ENCODE assay signal across 11 mouse cellular contexts in genomic region chr5:64022633-64023323, GRCm38 (mm10). TPM values are rescaled to one million over a fixed set of nuclear protein-coding genes. Genes with fewer than 3 reads are reported as not detected.
DNase-seq lines count a peak whose midpoint lies in the region; ATAC-seq and TF ChIP-seq lines count a peak whose summit lies in the region.
"Had no signal": no experiment of that assay in that cellular context is flagged by ENCODE, and none has a peak within 500 bp of the region (broad histone marks: within the 10 kb centered on the region; RNA-seq: fewer than 3 reads in every experiment).

No protein-coding gene starts in this region.

- H3K4me3 ChIP-seq in left cerebral cortex, adult 2 months = no peak overlapping the region
- no peak overlapping the region for H3K4me3 ChIP-seq in heart, embryonic 11.5 days (ENCODE audit: low read depth, low read length)
- H3K4me3 ChIP-seq: embryonic facial prominence, embryonic 15.5 days; heart, embryonic 13.5 days; midbrain, embryonic 12.5 days had no signal

- H3K27me3 ChIP-seq in heart, embryonic 11.5 days (ENCODE audit: control insufficient read depth, insufficient read depth, low read length) = no peaks in the 10 kb centered on the region
- H3K27me3 ChIP-seq: embryonic facial prominence, embryonic 15.5 days; heart, embryonic 13.5 days; midbrain, embryonic 12.5 days had no signal

- H3K27ac ChIP-seq in left cerebral cortex, adult 2 months = peak overlapping the region; percentile 75
- no peak overlapping the region for H3K27ac ChIP-seq in heart, embryonic 11.5 days (ENCODE audit: low read depth, low read length)
- H3K27ac ChIP-seq: embryonic facial prominence, embryonic 15.5 days; heart, embryonic 13.5 days; midbrain, embryonic 12.5 days had no signal

- TF ChIP-seq CTCF in left cerebral cortex, adult 2 months (IDR thresholded peaks at IDR 0.05) = no peak

- peak; percentile 78 for DNase-seq in heart, adult 11 months
- no peak for DNase-seq in heart, postnatal 4 days
- peak; percentile 35 to 54 for DNase-seq in adrenal gland, postnatal 36 days
- peak; percentile 28 for DNase-seq in embryo, embryonic 11 days
- peak; percentile 39 to 64 for DNase-seq in left cerebral cortex, adult 2 months (ENCODE audit: extremely low spot score in 1 of 2, low spot score in 2 of 2)
- DNase-seq in spleen, adult 18-20 months = no peak
- no peak for DNase-seq in MN1 (ENCODE audit: low spot score)

- intact Hi-C loops in left cerebral cortex, adult 2 months (cut with DNase I) = no loop called here

- WGBS in heart, embryonic 11.5 days (ENCODE audit: insufficient replicate concordance) = 80% methylated on average over 18 of the region's 18 CpGs

- no peaks in the 10 kb centered on the region for H3K36me3 ChIP-seq in heart, embryonic 11.5 days (ENCODE audit: control insufficient read depth, insufficient read depth, low read length)
- H3K36me3 ChIP-seq: embryonic facial prominence, embryonic 15.5 days; heart, embryonic 13.5 days; midbrain, embryonic 12.5 days had no signal

- no peak overlapping the region for H3K9ac ChIP-seq in heart, embryonic 11.5 days (ENCODE audit: low read depth, low read length)
- H3K9ac ChIP-seq: embryonic facial prominence, embryonic 15.5 days; heart, embryonic 13.5 days; midbrain, embryonic 12.5 days had no signal

- ATAC-seq in heart, embryonic 11.5 days (replicated peaks; ENCODE audit: insufficient number of reproducible peaks, low FRiP score, low TSS enrichment) = no peak

- H3K9me3 ChIP-seq in heart, embryonic 11.5 days (replicated peaks; ENCODE audit: control insufficient read depth, low read length) = no peaks in the 10 kb centered on the region
- H3K9me3 ChIP-seq: embryonic facial prominence, embryonic 15.5 days; heart, embryonic 13.5 days; midbrain, embryonic 12.5 days had no signal

- H3K4me1 ChIP-seq in heart, embryonic 11.5 days (ENCODE audit: control insufficient read depth, insufficient read depth, low read length) = no peaks in the 10 kb centered on the region
- H3K4me1 ChIP-seq: embryonic facial prominence, embryonic 15.5 days; heart, embryonic 13.5 days; midbrain, embryonic 12.5 days had no signal

- no peak overlapping the region for H3K4me2 ChIP-seq in heart, embryonic 11.5 days
- H3K4me2 ChIP-seq: embryonic facial prominence, embryonic 15.5 days; heart, embryonic 13.5 days; midbrain, embryonic 12.5 days had no signal

RNA-seq across cellular contexts. Expression of gene Rell1, which starts 54.1 kb away (rescaled TPM):
- 10 to 100 TPM; 18.9 to 20.1 TPM for total RNA-seq in heart, postnatal 4 days (2021)
- total RNA-seq in adrenal gland, postnatal 36 days (2021) = 10 to 100 TPM; 57.4 to 86.9 TPM
- total RNA-seq in left cerebral cortex, adult 2 months (2021) = 10 to 100 TPM; 10.9 to 11.3 TPM
- polyA plus RNA-seq in heart, embryonic 11.5 days (2014; fragmentation: Nextera tagmentation; extraction: Ambion mirVana) = 6.6 and 8.3 TPM in 2 replicates

Comparison
In these comparisons a context has a peak if more than half of its experiments do, and no peak if none do; other contexts are left out.
1. DNase-seq: peak in heart, adult 11 months (single experiment), adrenal gland, postnatal 36 days (2 of 2), embryo, embryonic 11 days (single experiment) and left cerebral cortex, adult 2 months (2 of 2); none in heart, postnatal 4 days (single experiment), spleen, adult 18-20 months (0 of 2) and MN1 (single experiment).